Mouse (Mus musculus) Muller cell, postnatal 12 days (primary cell): ENCODE measurements around the gene Ndufb6.
"Not testable (repeated sequence)": the region's sequence is repeated elsewhere in the genome, so short reads cannot be mapped to it uniquely, and the experiment has no call there.

Source experiments
- DNase-seq: peaks from one replicate; pipeline ENCODE4 v3.0.0-alpha.2; 2015; ENCODE audit errors: inconsistent ontology term

Gene Ndufb6

GRCm38 (mm10) chr4:40279276-40279900, at the start of gene Ndufb6:
Gene Ndufb6 (minus strand): TSS chr4:40279421.
- peak; percentile 96 for DNase-seq

GRCm38 (mm10) chr4:40327161-40327560, 47.9 kb upstream of the Ndufb6 start:
- DNase-seq, result no peak

- DNase-seq, result no peak
Observed at GRCm38 (mm10) chr4:40324620-40325019, 45.4 kb upstream of the Ndufb6 start.

GRCm38 (mm10) chr4:40317404-40317803, 38.2 kb upstream of the Ndufb6 start:
- no peak for DNase-seq

- no peak for DNase-seq
Observed at GRCm38 (mm10) chr4:40313026-40313425, 33.8 kb upstream of the Ndufb6 start.

- no peak for DNase-seq
Observed at GRCm38 (mm10) chr4:40312213-40312612, 33.0 kb upstream of the Ndufb6 start.

- DNase-seq, result no peak
Observed at GRCm38 (mm10) chr4:40310796-40311383, 31.7 kb upstream of the Ndufb6 start.

GRCm38 (mm10) chr4:40309682-40310081, 30.5 kb upstream of the Ndufb6 start:
- no peak for DNase-seq

- no peak for DNase-seq
Observed at GRCm38 (mm10) chr4:40302445-40303125, 23.4 kb upstream of the Ndufb6 start.

GRCm38 (mm10) chr4:40301076-40301789, 22.0 kb upstream of the Ndufb6 start:
- peak; percentile 78 for DNase-seq

- DNase-seq, result no peak
Observed at GRCm38 (mm10) chr4:40299169-40299568, 19.9 kb upstream of the Ndufb6 start.

GRCm38 (mm10) chr4:40291511-40291910, 12.3 kb upstream of the Ndufb6 start:
- not testable (repeated sequence) for DNase-seq

GRCm38 (mm10) chr4:40289046-40289445, 9.8 kb upstream of the Ndufb6 start:
- DNase-seq, result peak; percentile 49

- DNase-seq, result no peak
Observed at GRCm38 (mm10) chr4:40287415-40287814, 8.2 kb upstream of the Ndufb6 start.

- DNase-seq, result peak; percentile 43
Observed at GRCm38 (mm10) chr4:40285582-40285981, 6.4 kb upstream of the Ndufb6 start.

- no peak for DNase-seq
Observed at GRCm38 (mm10) chr4:40278880-40279275, 343 bp downstream of the Ndufb6 start.

- DNase-seq, result peak; percentile 96
Observed at GRCm38 (mm10) chr4:40269430-40270032, 9.7 kb downstream of the Ndufb6 start, which contains the start of the genes Smim27 and Topors. Gene Smim27 (plus strand): TSS chr4:40269579. Gene Topors (minus strand): TSS chr4:40269850.

- peak; percentile 63 for DNase-seq
Observed at GRCm38 (mm10) chr4:40268835-40269234, 10.4 kb downstream of the Ndufb6 start.

GRCm38 (mm10) chr4:40268204-40268813, 10.9 kb downstream of the Ndufb6 start:
- DNase-seq, result peak; percentile 95

- DNase-seq, result peak; percentile 12
Observed at GRCm38 (mm10) chr4:40267681-40268080, 11.5 kb downstream of the Ndufb6 start.

- no peak for DNase-seq
Observed at GRCm38 (mm10) chr4:40264321-40264720, 14.9 kb downstream of the Ndufb6 start.
